Mouse (Mus musculus) brain, embryonic 14.5 days (tissue): ENCODE results near the gene Dcbld2.

Source experiments
- CTCF ChIP-seq: fragments of 200-500 bp; IDR thresholded peaks from 2 replicates; pipeline ENCODE4 v1.5.1; 2012; ENCODE audit warnings: inconsistent platforms, mild to moderate bottlenecking, moderate library complexity, borderline replicate concordance; ENCODE audit not compliant: insufficient read depth, insufficient read length; ENCODE audit errors: extremely low read depth
- POLR2A ChIP-seq: fragments of 200-500 bp; IDR thresholded peaks from 2 replicates; pipeline ENCODE4 v1.6.1; 2012; ENCODE audit warnings: mild to moderate bottlenecking, inconsistent platforms, borderline replicate concordance; ENCODE audit not compliant: poor library complexity, insufficient read depth, insufficient read length, severe bottlenecking; ENCODE audit errors: extremely low read depth

- TF ChIP-seq CTCF (no peak), POLR2A (no peak)
These were observed 45.6 kb downstream of the Dcbld2 start for GRCm38 (mm10) chr16:58453820-58454219.
